Mouse (Mus musculus): ENCODE measurements at regions not wholly inside any gene's neighbourhood (a gene's known extent, or its start where the extent isn't known, plus 50 kb on each side); places are given as distances from the start of the nearest gene placed in this dataset.

DNA sequence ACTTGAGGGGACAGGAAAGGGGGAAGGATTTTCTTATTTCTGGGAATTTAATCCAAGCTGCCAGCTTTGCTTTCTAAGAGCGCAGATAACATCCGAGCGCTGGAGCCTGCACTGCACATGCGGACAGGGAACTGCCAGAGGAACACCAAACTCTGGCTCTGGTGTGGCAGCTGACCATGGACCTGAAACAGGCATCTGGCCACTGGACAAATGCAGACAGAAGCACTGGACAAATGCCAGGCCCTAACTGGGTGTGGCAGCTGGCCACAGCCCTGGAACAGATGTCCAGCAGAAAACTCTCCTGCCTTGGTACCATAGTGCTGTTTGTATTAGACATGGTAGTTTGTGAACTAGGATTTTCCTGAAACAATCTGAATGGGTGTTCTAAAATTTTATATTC is 315.2 kb upstream of the Sox11 start:
- Histone ChIP-seq H3K27me3 (replicated peaks; ENCODE audit: control insufficient read depth, insufficient read depth, low read length) (no peaks in the 10 kb centered on the region), H3K4me3 (ENCODE audit: low read depth, low read length) (no peak overlapping the region), H3K9ac (ENCODE audit: low read depth, low read length) (no peak overlapping the region), H3K36me3 (ENCODE audit: control insufficient read depth, insufficient read depth) (no peaks in the 10 kb centered on the region), H3K4me2 (replicated peaks; ENCODE audit: low read depth) (no peak overlapping the region), H3K27ac (ENCODE audit: low read depth, low read length) (no peak overlapping the region), H3K9me3 (ENCODE audit: control insufficient read depth) (no peaks in the 10 kb centered on the region), H3K4me1 (replicated peaks; ENCODE audit: control insufficient read depth, insufficient read depth, low read length) (no peaks in the 10 kb centered on the region)
- ATAC-seq: no peak
- 87% methylated on average over 4 of the region's 4 CpGs for WGBS
- no peak for TF ChIP-seq CTCF (IDR thresholded peaks at IDR 0.05; ENCODE audit: low read depth)

DNA sequence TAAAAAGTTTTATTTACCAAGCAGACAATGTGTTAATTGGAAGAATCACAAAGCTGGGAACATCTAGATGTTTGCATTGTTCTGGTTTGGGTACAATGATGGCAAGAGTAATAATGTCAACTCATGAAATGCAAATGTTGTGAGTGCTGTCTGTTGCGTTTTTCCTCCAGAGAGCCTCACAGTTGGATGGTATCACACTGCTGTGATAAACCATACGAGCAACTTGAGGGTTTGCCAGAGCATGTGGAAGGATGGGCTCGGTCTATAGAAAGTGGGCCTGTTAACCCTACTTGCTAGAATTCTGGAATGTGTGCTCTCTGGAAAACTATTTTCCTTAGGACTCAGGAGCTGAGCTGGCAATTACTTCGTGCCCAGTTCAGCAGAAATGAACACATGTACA is 311.2 kb upstream of the Sox11 start:
- H3K27me3 ChIP-seq (replicated peaks; ENCODE audit: control insufficient read depth, insufficient read depth, low read length): no peaks in the 10 kb centered on the region
- H3K9me3 ChIP-seq (ENCODE audit: control insufficient read depth): no peaks in the 10 kb centered on the region
- H3K36me3 ChIP-seq (ENCODE audit: control insufficient read depth, insufficient read depth): no peaks in the 10 kb centered on the region
- H3K4me1 ChIP-seq (replicated peaks; ENCODE audit: control insufficient read depth, insufficient read depth, low read length): no peaks in the 10 kb centered on the region
- H3K27ac ChIP-seq (ENCODE audit: low read depth, low read length): no peak overlapping the region
- H3K9ac ChIP-seq (ENCODE audit: low read depth, low read length): no peak overlapping the region
- whole genome bisulfite sequencing: 70% methylated on average over 4 of the region's 4 CpGs
- no peak for ATAC-seq
- TF ChIP-seq CTCF (IDR thresholded peaks at IDR 0.05; ENCODE audit: low read depth): no peak
- no peak overlapping the region for H3K4me2 ChIP-seq (replicated peaks; ENCODE audit: low read depth)
- no peak overlapping the region for H3K4me3 ChIP-seq (ENCODE audit: low read depth, low read length)

DNA sequence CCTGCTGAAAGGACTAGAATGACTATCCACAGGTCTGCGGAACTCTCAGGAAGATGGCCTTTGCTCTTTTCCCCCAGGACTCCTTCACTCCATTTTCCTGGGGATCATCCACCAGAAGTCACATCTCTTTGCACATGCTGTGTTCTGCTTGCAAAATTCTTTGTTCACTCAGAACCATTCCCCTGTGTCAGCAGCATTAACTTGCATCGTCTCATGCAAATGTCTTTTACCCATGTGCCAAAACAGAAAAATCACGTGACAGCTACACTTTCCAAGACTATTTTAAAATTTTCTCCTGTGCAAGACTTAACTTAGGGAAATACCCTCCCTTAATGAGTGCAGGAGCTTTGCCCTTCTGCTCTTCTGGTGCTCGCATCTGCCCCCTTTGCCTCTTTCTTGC is 306.2 kb upstream of the Sox11 start:
- ATAC-seq: no peak
- H3K27ac ChIP-seq (ENCODE audit: low read depth, low read length): no peak overlapping the region
- 83% methylated on average over 4 of the region's 4 CpGs for WGBS

DNA sequence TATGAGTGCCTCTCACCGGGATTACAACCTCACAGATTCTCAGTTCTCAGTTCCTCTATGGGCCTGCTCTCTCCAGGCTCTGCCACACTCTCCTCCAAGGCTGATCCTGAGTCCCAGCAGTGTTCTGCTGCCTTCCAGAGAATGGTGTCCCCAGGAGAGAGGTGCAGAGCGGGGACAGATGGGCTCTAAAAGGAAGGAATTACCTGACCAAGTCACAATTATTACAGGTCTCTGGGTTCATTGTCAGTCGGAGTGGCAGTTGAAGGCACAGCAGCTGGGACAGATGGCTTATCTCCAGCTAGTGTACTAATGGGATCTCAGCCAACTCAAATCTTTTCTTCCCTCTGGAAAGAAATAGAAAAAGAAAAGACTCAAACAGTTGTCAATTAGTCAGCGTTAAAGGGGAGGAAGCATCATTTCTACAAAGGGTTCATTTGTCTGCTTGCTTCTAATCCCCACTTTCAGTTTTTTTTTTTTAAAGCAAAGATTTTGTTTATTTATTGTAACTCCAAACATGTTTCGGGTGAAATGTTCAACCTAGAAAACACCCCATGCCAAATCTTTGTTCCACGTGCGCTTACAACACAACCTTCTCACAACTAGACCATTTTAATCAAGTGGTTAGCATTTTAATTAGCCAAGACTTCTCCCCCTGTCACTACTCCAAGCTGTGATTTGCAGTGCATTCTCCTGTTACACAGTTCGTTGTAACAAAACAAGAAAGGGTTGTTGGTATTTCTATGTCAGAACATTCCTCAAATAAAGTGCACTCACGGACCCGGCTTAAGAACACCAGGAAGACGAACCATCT is 304.3 kb upstream of the Sox11 start:
- Histone ChIP-seq H3K9me3 (ENCODE audit: control insufficient read depth) (no peaks in the 10 kb centered on the region), H3K36me3 (ENCODE audit: control insufficient read depth, insufficient read depth) (no peaks in the 10 kb centered on the region), H3K27ac (ENCODE audit: low read depth, low read length) (no peak overlapping the region), H3K4me3 (ENCODE audit: low read depth, low read length) (no peak overlapping the region), H3K4me2 (replicated peaks; ENCODE audit: low read depth) (no peak overlapping the region), H3K27me3 (replicated peaks; ENCODE audit: control insufficient read depth, insufficient read depth, low read length) (no peaks in the 10 kb centered on the region), H3K4me1 (replicated peaks; ENCODE audit: control insufficient read depth, insufficient read depth, low read length) (no peaks in the 10 kb centered on the region), H3K9ac (ENCODE audit: low read depth, low read length) (no peak overlapping the region)
- no peak for ATAC-seq
- 68% methylated on average over 11 of the region's 11 CpGs for WGBS
- TF ChIP-seq CTCF (IDR thresholded peaks at IDR 0.05; ENCODE audit: low read depth): no peak

More for the DNA sequence above, 306.2 kb upstream of the Sox11 start:
- H3K4me3 ChIP-seq (ENCODE audit: low read depth, low read length): no peak overlapping the region
- H3K9ac ChIP-seq (ENCODE audit: low read depth, low read length): no peak overlapping the region
- no peaks in the 10 kb centered on the region for H3K4me1 ChIP-seq (replicated peaks; ENCODE audit: control insufficient read depth, insufficient read depth, low read length)
- no peaks in the 10 kb centered on the region for H3K9me3 ChIP-seq (ENCODE audit: control insufficient read depth)
- no peak for TF ChIP-seq CTCF (IDR thresholded peaks at IDR 0.05; ENCODE audit: low read depth)
- H3K4me2 ChIP-seq (replicated peaks; ENCODE audit: low read depth): no peak overlapping the region
- no peaks in the 10 kb centered on the region for H3K36me3 ChIP-seq (ENCODE audit: control insufficient read depth, insufficient read depth)
- H3K27me3 ChIP-seq (replicated peaks; ENCODE audit: control insufficient read depth, insufficient read depth, low read length): no peaks in the 10 kb centered on the region

DNA sequence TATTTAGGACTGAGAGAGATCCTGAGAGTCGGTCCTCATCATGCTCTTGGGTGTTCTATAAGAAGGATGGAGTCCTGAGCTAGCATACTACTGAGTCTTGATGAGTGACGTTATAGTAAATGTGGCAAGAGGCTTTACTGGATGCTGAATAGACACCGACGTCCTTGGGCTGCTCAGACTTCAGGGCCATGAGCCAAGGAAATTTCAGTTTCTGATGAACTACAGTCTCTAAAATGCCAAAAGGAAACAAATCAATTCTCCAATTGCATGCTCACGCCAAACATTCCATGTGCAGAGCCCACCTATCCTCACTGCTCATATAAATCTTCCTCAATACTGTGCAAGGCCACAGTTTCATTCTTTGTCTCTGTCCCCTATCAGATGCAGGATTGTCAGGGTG is 277.2 kb upstream of the Sox11 start:
- Histone ChIP-seq H3K4me1 (replicated peaks; ENCODE audit: control insufficient read depth, insufficient read depth, low read length) (no peaks in the 10 kb centered on the region), H3K36me3 (ENCODE audit: control insufficient read depth, insufficient read depth) (no peaks in the 10 kb centered on the region), H3K4me2 (replicated peaks; ENCODE audit: low read depth) (no peak overlapping the region), H3K4me3 (ENCODE audit: low read depth, low read length) (no peak overlapping the region), H3K27me3 (replicated peaks; ENCODE audit: control insufficient read depth, insufficient read depth, low read length) (no peaks in the 10 kb centered on the region), H3K9me3 (ENCODE audit: control insufficient read depth) (no peaks in the 10 kb centered on the region), H3K9ac (ENCODE audit: low read depth, low read length) (no peak overlapping the region), H3K27ac (ENCODE audit: low read depth, low read length) (no peak overlapping the region)
- WGBS: 72% methylated on average over 5 of the region's 5 CpGs
- no peak for TF ChIP-seq CTCF (IDR thresholded peaks at IDR 0.05; ENCODE audit: low read depth)
- no peak for ATAC-seq

DNA sequence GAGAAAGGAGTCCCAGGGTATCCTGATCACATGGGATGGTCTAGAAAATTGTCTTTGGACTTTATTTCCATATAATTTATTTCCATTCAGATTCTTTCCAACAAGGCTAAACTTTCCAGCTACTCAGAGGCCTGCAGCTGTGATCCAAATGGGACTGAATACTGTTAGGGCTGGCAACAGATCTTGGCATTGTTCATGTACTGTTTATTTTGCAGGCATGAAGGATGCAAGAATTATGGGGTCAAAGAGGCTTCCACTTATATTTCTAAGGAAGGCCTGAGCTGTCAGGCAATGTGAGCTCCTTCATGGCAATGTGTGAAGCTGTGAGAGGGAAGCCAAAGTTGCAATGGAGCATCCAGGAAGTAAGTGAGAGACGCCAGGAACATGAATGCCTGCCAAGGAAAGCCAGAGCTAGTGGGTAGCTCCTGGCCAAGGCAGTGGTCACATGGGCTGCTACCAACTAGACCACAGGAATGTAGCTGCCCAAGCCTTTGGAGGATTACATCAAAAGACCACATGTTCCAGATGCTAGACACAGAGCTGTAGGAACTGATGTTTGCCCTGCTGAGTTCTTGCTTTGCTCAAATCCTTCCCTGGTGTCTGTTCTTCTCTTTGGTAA is 261.8 kb upstream of the Sox11 start:
- WGBS: 55% methylated on average over 1 of the region's 1 CpGs
- ATAC-seq: no peak

More for the DNA sequence above, 261.8 kb upstream of the Sox11 start:
- no peak for TF ChIP-seq CTCF (IDR thresholded peaks at IDR 0.05; ENCODE audit: low read depth)
- no peaks in the 10 kb centered on the region for H3K27me3 ChIP-seq (replicated peaks; ENCODE audit: control insufficient read depth, insufficient read depth, low read length)
- H3K27ac ChIP-seq (ENCODE audit: low read depth, low read length): no peak overlapping the region
- H3K4me3 ChIP-seq (ENCODE audit: low read depth, low read length): no peak overlapping the region
- H3K4me2 ChIP-seq (replicated peaks; ENCODE audit: low read depth): no peak overlapping the region
- H3K9me3 ChIP-seq (ENCODE audit: control insufficient read depth): no peaks in the 10 kb centered on the region
- no peaks in the 10 kb centered on the region for H3K4me1 ChIP-seq (replicated peaks; ENCODE audit: control insufficient read depth, insufficient read depth, low read length)
- no peak overlapping the region for H3K9ac ChIP-seq (ENCODE audit: low read depth, low read length)
- no peaks in the 10 kb centered on the region for H3K36me3 ChIP-seq (ENCODE audit: control insufficient read depth, insufficient read depth)

Data from intestine, postnatal 0 days (tissue).